Mouse (Mus musculus): ENCODE measurements around the gene Zmynd10. TPM values are rescaled to one million over a fixed set of nuclear protein-coding genes. Genes with fewer than 3 reads are reported as not detected.

The Zmynd10 gene
- 1 to 10 TPM in 1 of 2 experiments, under 1 TPM in 1; 0.35 to 1.9 TPM for polyA plus RNA-seq (2012; fragmentation: generic; extraction: Trizol)

DNA sequence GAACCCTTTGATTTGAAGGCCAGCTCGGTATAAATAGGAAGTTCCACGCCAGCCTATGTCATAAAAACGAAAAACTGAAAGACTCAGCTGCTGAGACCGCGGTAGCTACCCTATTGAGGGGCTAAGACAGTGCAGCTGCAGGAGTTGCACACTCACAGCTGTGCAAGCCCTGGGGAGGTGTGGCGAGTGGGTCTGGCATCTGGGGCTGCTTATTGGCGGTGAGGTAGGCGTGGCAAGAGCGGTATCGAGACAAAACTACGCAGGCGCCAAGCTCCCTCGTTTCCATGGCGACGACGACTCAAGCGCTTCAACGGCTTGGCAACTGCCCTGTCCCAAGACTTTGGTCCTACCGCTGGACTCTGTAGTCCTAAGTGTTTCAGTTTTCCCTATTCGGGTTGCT, at the start of gene Zmynd10:
TSS of gene Zmynd10 (plus strand) at position 273 of the 400 bp plus-strand sequence.

DNA sequence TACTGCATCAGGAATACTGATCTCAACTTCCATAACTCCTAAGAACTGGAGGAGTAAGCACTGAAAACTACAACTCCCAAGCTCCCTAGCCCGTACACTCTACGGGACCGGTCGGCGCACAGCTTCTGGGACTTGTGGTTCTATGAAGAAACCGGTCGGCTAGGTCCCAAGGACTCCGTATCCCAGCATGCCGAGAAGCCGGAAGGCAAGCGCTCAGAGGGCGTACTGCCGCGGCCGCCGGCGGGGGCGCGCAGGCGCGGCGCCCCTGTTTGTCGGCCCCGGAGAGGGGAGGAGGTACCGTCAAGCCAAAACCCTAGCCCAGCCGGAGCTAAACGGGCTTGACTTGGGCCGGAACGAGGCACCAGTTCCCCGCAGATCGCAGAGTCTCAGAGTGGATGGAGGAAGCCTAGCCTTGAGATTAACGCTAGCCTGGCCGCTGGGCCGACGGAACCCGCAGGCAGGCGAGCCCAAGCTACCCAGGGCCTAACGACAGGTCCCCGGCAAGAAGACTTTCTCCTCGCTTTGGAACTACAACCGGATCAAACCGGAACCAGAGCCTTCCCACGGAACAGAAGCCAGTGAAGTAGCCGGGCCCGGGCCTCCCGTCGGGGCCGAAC, 13.2 kb upstream of the Zmynd10 start, which contains the start of gene Tmem115:
TSS of gene Tmem115 (plus strand) at position 155 of the 617 bp plus-strand sequence.

DNA sequence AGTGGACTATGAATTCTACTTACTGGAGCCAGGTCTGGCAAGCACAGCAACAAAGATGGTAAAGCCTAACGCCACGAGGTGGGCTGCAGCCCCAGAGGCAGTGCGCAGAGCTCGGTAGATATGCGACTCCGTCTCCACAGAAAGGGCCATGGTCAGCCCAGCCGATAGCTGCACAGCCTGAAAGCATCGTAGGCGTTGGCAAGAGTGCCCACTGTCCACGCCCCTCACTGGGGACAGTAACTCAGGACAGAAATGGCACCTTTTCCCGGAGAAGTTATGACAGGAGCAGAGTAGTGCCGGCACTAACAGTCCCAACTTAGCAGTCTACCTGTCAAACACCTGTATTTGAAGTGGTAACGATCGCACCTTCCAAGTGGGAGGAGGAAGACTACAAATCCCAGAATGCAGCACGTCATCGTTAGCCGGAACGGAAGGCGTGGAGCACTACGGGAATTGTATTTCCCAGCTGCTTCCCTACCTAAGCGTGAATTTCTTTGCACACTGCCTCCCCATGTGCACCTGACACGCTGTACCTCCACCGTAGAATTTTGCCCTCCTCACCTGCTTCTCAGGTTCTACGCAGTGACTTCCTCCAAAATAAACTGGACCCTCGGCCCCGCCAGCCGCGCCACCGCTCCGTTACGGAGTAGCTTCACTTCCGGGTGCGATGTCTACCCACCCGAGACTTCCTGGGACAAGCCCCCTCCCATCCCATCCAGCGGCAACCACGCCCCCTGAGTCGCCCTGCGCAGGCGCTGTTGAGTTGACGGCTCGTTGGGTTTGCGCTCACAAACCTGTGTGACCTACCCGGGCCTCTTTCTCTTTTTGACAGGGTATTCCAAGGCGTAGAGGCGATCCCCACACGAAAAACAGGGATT, 5.4 kb upstream of the Zmynd10 start, which contains the start of the genes Cyb561d2 and Nprl2:
TSS of gene Cyb561d2 (minus strand) at position 720 of the 878 bp plus-strand sequence.
TSS of gene Nprl2 (plus strand) at position 753 of the 878 bp plus-strand sequence.

DNA sequence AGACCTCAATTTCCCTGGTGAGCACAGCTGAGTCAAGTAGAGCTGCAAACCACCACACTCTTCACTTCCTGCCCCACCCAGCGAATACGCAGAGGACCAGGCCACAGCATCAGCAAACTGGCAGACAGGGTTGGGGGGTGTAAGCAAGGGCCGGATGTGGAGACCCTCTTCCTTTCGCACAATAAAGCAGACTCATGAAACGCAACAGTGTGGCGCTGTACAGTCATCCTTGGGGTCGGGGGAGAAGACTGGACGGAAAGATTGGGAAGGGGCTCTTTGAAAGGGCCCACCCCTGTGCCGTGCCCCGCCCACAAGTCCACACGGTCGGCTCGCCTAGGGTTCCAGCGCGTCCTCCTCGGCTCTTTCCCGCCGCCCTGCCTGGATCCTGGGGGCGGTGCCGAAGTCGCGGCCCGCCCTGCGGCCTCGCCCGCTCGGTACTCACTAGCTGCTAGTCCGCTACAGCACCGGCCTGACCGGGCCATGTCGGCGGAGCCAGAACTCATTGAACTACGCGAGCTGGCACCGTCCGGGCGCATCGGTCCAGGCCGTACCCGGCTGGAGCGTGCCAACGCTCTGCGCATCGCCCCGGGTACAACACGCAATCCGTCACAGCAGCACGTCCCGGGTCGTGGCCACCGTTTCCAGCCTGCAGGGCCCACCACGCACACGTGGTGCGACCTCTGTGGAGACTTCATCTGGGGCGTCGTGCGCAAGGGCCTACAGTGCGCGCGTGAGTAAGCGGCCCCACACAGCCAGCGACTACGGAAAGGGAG, 4.2 kb downstream of the Zmynd10 start, which contains the start of gene Rassf1:
TSS of gene Rassf1 (plus strand) at position 439 of the 773 bp plus-strand sequence.

DNA sequence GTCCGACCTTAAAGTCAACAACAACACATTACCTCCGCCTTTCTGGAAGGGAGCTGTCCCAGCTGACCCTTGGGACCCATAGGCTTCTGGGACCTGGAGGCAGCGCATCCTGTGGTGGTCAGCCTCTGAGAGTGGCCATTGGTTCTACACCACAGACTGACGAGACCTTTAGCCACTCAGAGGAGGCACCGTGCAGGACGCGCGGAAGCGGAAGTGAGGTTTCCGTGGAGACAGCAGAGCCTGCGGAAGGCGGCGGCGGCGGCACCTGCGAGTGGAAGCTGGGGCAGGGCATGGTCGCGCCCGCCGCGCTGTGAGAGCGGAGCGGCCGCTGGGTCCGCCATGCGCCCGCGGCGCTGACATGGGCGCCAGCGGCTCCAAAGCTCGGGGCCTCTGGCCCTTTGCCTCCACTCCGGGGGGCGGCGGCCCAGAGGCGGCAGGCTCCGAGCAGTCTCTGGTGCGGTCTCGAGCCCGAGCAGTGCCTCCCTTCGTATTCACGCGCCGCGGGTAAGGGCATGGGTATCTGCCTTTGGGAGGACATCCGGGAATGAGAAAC, 16.0 kb downstream of the Zmynd10 start, which contains the start of gene Tusc2:
TSS of gene Tusc2 (plus strand) at position 227 of the 553 bp plus-strand sequence.

DNA sequence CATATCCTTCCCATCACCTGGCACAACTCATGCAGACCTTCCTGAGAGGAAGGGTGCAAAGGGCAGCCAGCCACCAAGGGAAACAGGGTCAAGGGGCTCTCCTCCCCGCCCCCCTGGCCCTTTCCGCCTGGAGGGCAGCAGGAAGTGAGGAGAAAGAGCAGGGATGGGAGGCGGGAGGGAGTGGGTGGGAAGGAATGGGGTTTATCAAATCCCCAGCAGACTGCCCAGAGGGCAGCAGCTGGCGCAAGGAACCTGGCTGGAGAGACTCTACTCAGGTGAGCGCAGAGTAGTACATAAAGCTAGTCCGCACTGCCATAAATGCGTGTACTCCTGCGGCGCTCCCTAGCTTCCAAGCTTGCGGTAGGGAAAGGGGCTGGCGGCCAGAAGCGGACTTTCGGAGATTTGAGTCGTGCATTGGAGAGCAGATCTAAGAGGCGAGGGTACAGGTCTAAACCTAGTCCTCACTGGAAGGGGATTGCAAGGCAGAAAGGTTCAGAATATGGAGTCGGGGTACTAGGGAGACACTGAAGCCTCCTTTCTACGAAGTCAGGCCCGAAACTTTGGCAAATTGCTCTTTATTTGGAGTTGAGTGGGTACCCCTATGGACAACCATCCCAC, 20.7 kb downstream of the Zmynd10 start, which contains the start of gene Hyal2:
TSS of gene Hyal2 (plus strand) at position 244 of the 618 bp plus-strand sequence.

DNA sequence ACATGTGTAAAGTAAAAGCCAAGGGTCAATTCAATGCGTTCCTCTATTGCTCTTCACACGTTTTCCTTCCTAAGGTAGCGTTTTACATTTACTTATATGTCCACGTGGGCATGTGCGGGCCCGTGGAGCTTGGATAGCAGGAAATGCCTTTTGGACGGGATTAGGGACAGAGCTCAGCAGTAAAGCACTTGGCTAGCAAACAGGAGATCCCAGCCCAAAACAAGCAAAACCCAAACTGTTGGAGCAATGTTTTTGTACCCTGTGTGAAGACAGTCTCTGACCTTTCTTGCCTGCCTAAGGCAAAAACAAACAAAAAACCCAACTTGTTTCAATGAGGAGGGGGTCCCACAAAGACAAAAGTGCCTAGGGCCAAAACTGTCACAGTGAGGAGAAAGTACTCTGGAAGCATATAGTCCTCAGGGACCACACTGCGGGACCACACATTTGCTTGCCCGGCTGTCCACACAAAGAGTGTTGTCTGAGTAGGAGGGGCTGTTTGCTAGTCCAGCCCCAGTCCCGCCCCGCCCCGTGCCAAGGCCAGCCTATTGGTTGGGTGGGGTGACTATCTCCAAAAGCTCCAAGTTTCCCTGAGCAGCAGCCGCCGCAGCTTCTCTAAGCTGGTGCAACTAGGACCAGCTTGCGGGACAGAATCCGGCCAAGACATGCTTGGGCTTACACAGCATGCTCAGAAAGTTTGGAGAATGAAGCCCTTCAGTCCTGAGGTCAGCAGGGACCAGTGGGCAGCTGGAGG, 29.4 kb downstream of the Zmynd10 start, which contains the start of gene Hyal1:
TSS of gene Hyal1 (plus strand) at position 571 of the 751 bp plus-strand sequence.

DNA sequence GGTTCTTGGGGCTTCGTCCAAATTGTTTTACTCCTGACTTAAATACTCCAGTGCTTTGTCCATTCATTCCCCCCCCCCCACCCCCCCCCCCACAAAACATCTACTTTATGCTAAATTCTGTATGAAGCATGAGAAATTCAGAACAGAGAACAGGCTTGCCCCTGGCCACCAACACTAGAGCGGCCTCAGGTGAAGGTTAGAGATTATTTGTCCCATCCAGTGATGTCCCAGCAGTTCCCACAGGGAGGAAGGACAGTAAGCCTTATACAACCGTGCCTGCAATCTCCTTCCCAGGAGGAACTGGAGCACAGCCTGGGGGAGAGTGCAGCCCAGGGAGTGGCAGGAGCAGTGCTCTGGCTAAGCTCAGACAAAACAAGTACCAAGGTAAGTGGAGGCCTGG, 31.5 kb downstream of the Zmynd10 start, which contains the start of gene Naa80:
TSS of gene Naa80 (plus strand) at position 301 of the 400 bp plus-strand sequence.

DNA sequence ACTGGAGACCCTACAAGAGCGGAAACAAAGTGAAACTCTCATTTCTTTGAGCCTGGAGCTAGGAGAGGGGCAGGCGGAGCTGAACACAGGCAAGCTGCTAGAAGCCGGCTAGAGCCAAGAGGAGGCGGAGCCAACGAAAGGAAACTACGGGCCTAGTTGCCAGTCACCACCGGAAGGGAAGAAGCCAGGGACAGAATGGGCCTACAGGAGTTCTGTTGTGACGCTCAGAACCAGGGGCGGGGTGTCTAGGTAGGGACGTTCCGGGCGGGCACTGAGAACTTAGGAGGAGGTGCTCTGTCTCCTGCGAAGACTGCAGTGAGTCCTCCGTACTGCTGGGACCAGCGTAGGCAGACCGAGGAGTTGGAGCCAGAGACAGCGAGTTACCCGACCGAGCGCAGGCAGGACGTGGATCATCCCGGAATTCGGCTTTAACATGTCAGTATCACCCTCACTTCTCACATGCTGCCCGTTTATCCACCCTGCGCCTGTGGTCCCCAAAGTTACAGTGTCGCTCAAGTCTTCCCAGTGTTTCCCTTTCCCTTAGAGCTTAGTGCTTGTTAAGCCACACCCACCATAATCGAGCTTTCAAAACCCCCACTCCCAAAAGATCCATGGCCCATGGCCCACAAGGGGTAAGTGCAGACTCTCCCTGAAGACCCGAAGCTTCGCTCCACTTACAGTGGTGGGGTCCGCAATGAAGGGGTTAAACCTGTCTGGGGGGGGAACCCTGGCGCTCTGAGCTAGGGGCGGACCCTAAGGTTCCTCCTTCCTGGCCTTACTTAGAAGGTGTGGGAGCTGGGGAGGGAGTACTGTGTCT, 33.6 kb downstream of the Zmynd10 start, which contains the start of gene Hyal3:
TSS of gene Hyal3 (plus strand) at position 318 of the 817 bp plus-strand sequence.

DNA sequence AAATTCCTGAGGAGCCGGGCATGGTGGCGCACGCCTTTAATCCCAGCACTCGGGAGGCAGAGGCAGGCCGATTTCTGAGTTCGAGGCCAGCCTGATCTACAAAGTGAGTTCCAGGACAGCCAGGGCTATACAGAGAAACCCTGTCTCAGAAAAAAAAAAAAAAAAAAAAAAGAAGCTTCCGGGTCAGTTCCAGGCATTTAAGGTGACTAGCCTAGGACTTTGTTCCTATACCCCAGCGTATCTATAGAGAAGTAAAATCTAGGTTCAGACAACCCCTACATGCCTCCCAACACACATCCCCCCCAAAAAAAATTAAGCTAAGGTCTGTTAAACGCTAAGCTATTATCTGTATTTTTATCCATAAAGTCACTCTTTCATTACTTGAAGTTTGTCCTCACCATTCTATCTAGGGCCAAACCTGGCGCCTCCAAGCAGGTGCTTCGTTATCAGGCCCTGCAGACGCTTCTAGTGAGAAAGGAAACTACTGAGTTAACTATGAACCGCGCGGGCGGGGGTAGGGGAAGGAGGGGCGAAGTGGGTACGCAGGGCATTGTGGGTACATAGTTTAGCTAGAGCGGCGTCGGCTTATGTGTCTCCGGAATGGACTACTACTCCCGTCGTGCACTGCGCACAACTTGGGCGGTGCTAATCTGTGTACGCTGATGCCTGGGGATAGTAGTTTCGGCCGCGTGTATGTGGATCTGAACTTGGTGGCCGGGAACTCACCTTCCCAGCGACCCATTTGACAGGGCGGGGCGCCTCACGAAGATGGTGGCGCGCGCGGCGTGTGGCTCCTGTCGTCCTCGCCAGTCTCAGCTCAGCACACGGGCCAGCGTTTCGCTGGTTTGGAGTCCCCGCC, 40.1 kb downstream of the Zmynd10 start, which contains the start of gene Ifrd2:
TSS of gene Ifrd2 (plus strand) at position 669 of the 859 bp plus-strand sequence.

Other genes starting within 250 kb of the Zmynd10 start
- gene Hemk1, start 208.9 kb upstream of the Zmynd10 start, polyA plus RNA-seq (2012; fragmentation: generic; extraction: Trizol): 1 to 10 TPM; 5.8 to 8.9 TPM
- under 1 TPM; 0.08 to 0.24 TPM for gene 6430571L13Rik, start 206.7 kb upstream of the Zmynd10 start, polyA plus RNA-seq (2012; fragmentation: generic; extraction: Trizol)
- not detected for gene Cacna2d2, start 147.7 kb upstream of the Zmynd10 start, polyA plus RNA-seq (2012; fragmentation: generic; extraction: Trizol)
- gene Tmem115, start 13.4 kb upstream of the Zmynd10 start, polyA plus RNA-seq (2012; fragmentation: generic; extraction: Trizol): 10 to 100 TPM; 32.7 to 48.9 TPM
- 10 to 100 TPM; 29.6 to 37.6 TPM for gene Cyb561d2, start 5.1 kb upstream of the Zmynd10 start, polyA plus RNA-seq (2012; fragmentation: generic; extraction: Trizol)
- gene Nprl2, start 5.1 kb upstream of the Zmynd10 start, polyA plus RNA-seq (2012; fragmentation: generic; extraction: Trizol): 10 to 100 TPM in 1 of 2 experiments, 1 to 10 TPM in 1; 9.4 to 26.1 TPM
- 10 to 100 TPM in 1 of 2 experiments, 1 to 10 TPM in 1; 5.5 to 34.0 TPM for gene Rassf1, start 4.3 kb downstream of the Zmynd10 start, polyA plus RNA-seq (2012; fragmentation: generic; extraction: Trizol)
- 10 to 100 TPM; 17.5 to 22.1 TPM for gene Tusc2, start 16.0 kb downstream of the Zmynd10 start, polyA plus RNA-seq (2012; fragmentation: generic; extraction: Trizol)
- 10 to 100 TPM; 21.8 to 40.8 TPM for gene Hyal2, start 20.6 kb downstream of the Zmynd10 start, polyA plus RNA-seq (2012; fragmentation: generic; extraction: Trizol)
- gene Hyal1, start 29.6 kb downstream of the Zmynd10 start, polyA plus RNA-seq (2012; fragmentation: generic; extraction: Trizol): 1 to 10 TPM; 1.3 to 6.7 TPM
- 10 to 100 TPM; 12.6 to 25.8 TPM for gene Naa80, start 31.6 kb downstream of the Zmynd10 start, polyA plus RNA-seq (2012; fragmentation: generic; extraction: Trizol)
- under 1 TPM; 0.06 to 0.94 TPM for gene Hyal3, start 33.5 kb downstream of the Zmynd10 start, polyA plus RNA-seq (2012; fragmentation: generic; extraction: Trizol)
- 10 to 100 TPM; 11.2 to 50.5 TPM for gene Ifrd2, start 40.3 kb downstream of the Zmynd10 start, polyA plus RNA-seq (2012; fragmentation: generic; extraction: Trizol)
- gene Sema3b, start 61.9 kb downstream of the Zmynd10 start, polyA plus RNA-seq (2012; fragmentation: generic; extraction: Trizol): 10 to 100 TPM in 1 of 2 experiments, under 1 TPM in 1; 0.61 to 22.1 TPM
- gene Gnai2, start 88.1 kb downstream of the Zmynd10 start, polyA plus RNA-seq (2012; fragmentation: generic; extraction: Trizol): 100 to 1,000 TPM; 445 to 604 TPM
- gene Slc38a3, start 122.2 kb downstream of the Zmynd10 start, polyA plus RNA-seq (2012; fragmentation: generic; extraction: Trizol): under 1 TPM; 0.01 to 0.11 TPM
- under 1 TPM; 0.19 to 0.22 TPM for gene Gnat1, start 132.4 kb downstream of the Zmynd10 start, polyA plus RNA-seq (2012; fragmentation: generic; extraction: Trizol)
- 10 to 100 TPM in 1 of 2 experiments, 1 to 10 TPM in 1; 8.5 to 52.4 TPM for gene Sema3f, start 163.2 kb downstream of the Zmynd10 start, polyA plus RNA-seq (2012; fragmentation: generic; extraction: Trizol)
- 10 to 100 TPM in 1 of 2 experiments, 1 to 10 TPM in 1; 5.9 to 52.6 TPM for gene Rbm5, start 223.7 kb downstream of the Zmynd10 start, polyA plus RNA-seq (2012; fragmentation: generic; extraction: Trizol)